Mouse (Mus musculus) gastrocnemius, adult 8-10 months (tissue): ENCODE results near the gene Snrpa. TPM values are rescaled to one million over a fixed set of nuclear protein-coding genes. Genes with fewer than 3 reads are reported as not detected.

Experiments
- DNase-seq, 2 experiments: peaks; one replicate each; pipeline ENCODE4 v3.0.0; 2022; ENCODE audit warnings: low spot score in 2 of 2
- total RNA-seq, 4 experiments: library from RNA; stranded (reverse); gene quantifications; 2 replicates each; pipeline ENCODE4 v1.2.4; 2022

Gene Snrpa
- total RNA-seq, 4 experiments from 2014 or later = 27.9 to 32.9 (median 31.6) TPM

GRCm38 (mm10) chr7:27203730-27204449 is 7.8 kb upstream of the Snrpa start:
- no peak for DNase-seq

GRCm38 (mm10) chr7:27198779-27199178 is 2.7 kb upstream of the Snrpa start:
- DNase-seq = no peak

- DNase-seq = no peak
Measured at GRCm38 (mm10) chr7:27198355-27198754, 2.3 kb upstream of the Snrpa start.

- no peak for DNase-seq
Measured at GRCm38 (mm10) chr7:27197634-27198033, 1.6 kb upstream of the Snrpa start.

GRCm38 (mm10) chr7:27197136-27197535 is 1.1 kb upstream of the Snrpa start:
- DNase-seq = no peak

- no peak for DNase-seq
Measured at GRCm38 (mm10) chr7:27193731-27194130, 2.3 kb downstream of the Snrpa start.

- no peak for DNase-seq
Measured at GRCm38 (mm10) chr7:27192434-27192833, 3.6 kb downstream of the Snrpa start.

- DNase-seq = no peak
Measured at GRCm38 (mm10) chr7:27189271-27189931, 6.7 kb downstream of the Snrpa start.

GRCm38 (mm10) chr7:27185986-27186385 is 10.1 kb downstream of the Snrpa start:
- no peak for DNase-seq

GRCm38 (mm10) chr7:27184964-27185363 is 11.1 kb downstream of the Snrpa start:
- no peak for DNase-seq

- no peak for DNase-seq
Measured at GRCm38 (mm10) chr7:27182498-27182897, 13.6 kb downstream of the Snrpa start.

- no peak for DNase-seq
Measured at GRCm38 (mm10) chr7:27180837-27181695, 15.0 kb downstream of the Snrpa start, which contains the start of the genes Gm21983 and Mia. Gene Gm21983 (minus strand): TSS chr7:27181086. Gene Mia (minus strand): TSS chr7:27181157.

- peak in 1 of 2 experiments; percentile 52 for DNase-seq
Measured at GRCm38 (mm10) chr7:27180036-27180435, 16.0 kb downstream of the Snrpa start.

- DNase-seq = no peak
Measured at GRCm38 (mm10) chr7:27179217-27179918, 16.7 kb downstream of the Snrpa start.

GRCm38 (mm10) chr7:27178324-27179216 is 17.5 kb downstream of the Snrpa start, which contains the start of gene Rab4b:
Gene Rab4b (minus strand): TSS chr7:27178896.
- peak; percentile 99 to 100 for DNase-seq

- no peak for DNase-seq
Measured at GRCm38 (mm10) chr7:27177942-27178323, 18.1 kb downstream of the Snrpa start.

- no peak for DNase-seq
Measured at GRCm38 (mm10) chr7:27174896-27175295, 21.2 kb downstream of the Snrpa start.

GRCm38 (mm10) chr7:27174496-27174895 is 21.6 kb downstream of the Snrpa start:
- DNase-seq = no peak

- DNase-seq = no peak
Measured at GRCm38 (mm10) chr7:27170981-27171380, 25.1 kb downstream of the Snrpa start.

- no peak for DNase-seq
Measured at GRCm38 (mm10) chr7:27168371-27168770, 27.7 kb downstream of the Snrpa start.
